Mouse (Mus musculus) brain, embryonic 18.5 days (tissue): ENCODE measurements around the gene Cir1.

Experiments used
- DNase-seq: peaks from one replicate; pipeline ENCODE4 v3.0.0-alpha.2; 2012; ENCODE audit warnings: low read depth, low spot score

Gene Cir1

GRCm38 (mm10) chr2:73301979-73302378, 10.5 kb downstream of the Cir1 start:
- DNase-seq, result no peak

- DNase-seq, result no peak
These were observed 13.7 kb downstream of the Cir1 start for GRCm38 (mm10) chr2:73298841-73299240.

GRCm38 (mm10) chr2:73298154-73298553, 14.3 kb downstream of the Cir1 start:
- DNase-seq, result no peak

GRCm38 (mm10) chr2:73295023-73295422, 17.5 kb downstream of the Cir1 start:
- no peak for DNase-seq

GRCm38 (mm10) chr2:73291130-73291529, 21.4 kb downstream of the Cir1 start:
- DNase-seq, result no peak

GRCm38 (mm10) chr2:73285630-73286029, 26.9 kb downstream of the Cir1 start:
- DNase-seq, result no peak

- DNase-seq, result no peak
These were observed 30.8 kb downstream of the Cir1 start for GRCm38 (mm10) chr2:73281707-73282106.

- no peak for DNase-seq
These were observed 31.3 kb downstream of the Cir1 start for GRCm38 (mm10) chr2:73281048-73281661.

GRCm38 (mm10) chr2:73280356-73281047, 32.0 kb downstream of the Cir1 start:
- DNase-seq, result no peak

GRCm38 (mm10) chr2:73279271-73280038, 33.0 kb downstream of the Cir1 start:
- no peak for DNase-seq

- no peak for DNase-seq
These were observed 33.6 kb downstream of the Cir1 start for GRCm38 (mm10) chr2:73278869-73279268.

- DNase-seq, result peak; percentile 83
These were observed 34.2 kb downstream of the Cir1 start for GRCm38 (mm10) chr2:73278131-73278854.

- DNase-seq, result no peak
These were observed 34.8 kb downstream of the Cir1 start for GRCm38 (mm10) chr2:73277709-73278075.

GRCm38 (mm10) chr2:73277021-73277708, 35.3 kb downstream of the Cir1 start:
- DNase-seq, result no peak

GRCm38 (mm10) chr2:73276141-73276571, 36.3 kb downstream of the Cir1 start:
- no peak for DNase-seq

- DNase-seq, result no peak
These were observed 37.0 kb downstream of the Cir1 start for GRCm38 (mm10) chr2:73275261-73276040.

GRCm38 (mm10) chr2:73274119-73274920, 38.2 kb downstream of the Cir1 start:
- DNase-seq, result no peak

GRCm38 (mm10) chr2:73273249-73274118, 39.0 kb downstream of the Cir1 start:
- DNase-seq, result no peak
